Mouse (Mus musculus) lung, adult 2 months (tissue): ENCODE measurements around the gene Gna13.

ENCODE experiments used
- CTCF ChIP-seq: fragments of 200-500 bp; IDR thresholded peaks from 2 replicates; pipeline ENCODE4 v1.5.1; 2011; ENCODE audit warnings: mild to moderate bottlenecking, low read length, control low read depth; ENCODE audit not compliant: insufficient read depth
- POLR2A ChIP-seq: fragments of 200-500 bp; IDR thresholded peaks from 2 replicates; pipeline ENCODE4 v1.6.1; 2011; ENCODE audit warnings: low read depth, mild to moderate bottlenecking, control low read depth, low read length, borderline replicate concordance; ENCODE audit errors: extremely low read depth

DNA sequence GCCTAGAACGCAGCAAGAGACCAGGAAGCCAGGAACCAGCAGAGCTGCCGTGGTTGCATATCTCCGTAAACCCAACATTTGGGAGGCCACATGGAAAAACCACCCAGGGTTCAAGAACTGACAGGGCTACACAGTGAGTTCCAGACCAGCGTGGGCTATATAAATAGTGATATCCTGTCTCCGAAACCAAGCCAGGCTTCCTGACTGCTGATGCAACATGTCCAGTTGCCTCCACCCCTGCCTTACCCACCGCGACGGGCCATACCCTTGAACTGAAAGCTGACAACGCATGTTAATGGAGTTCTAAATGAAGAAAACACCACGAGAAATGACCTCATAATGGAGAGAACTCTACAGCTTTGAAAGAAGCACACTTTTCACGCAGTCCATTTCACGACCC is 14.2 kb upstream of the Gna13 start:
- TF ChIP-seq CTCF, result no peak
- TF ChIP-seq POLR2A, result no peak
